Mouse (Mus musculus) liver, embryonic 14.5 days (tissue): Measurements from ENCODE around the gene Ly6g6d.

ENCODE experiments used
- CTCF ChIP-seq: IDR thresholded peaks from 2 replicates; pipeline ENCODE4 v1.5.1; 2016; ENCODE audit warnings: antibody characterized with exemption, low read depth, control low read depth
- EP300 ChIP-seq: IDR thresholded peaks from 2 replicates; pipeline ENCODE4 v1.6.1; 2016; ENCODE audit warnings: antibody characterized with exemption, low read depth

GRCm38 (mm10) chr17:35097164-35097655 lies 19.3 kb upstream of the Ly6g6d start:
- no peak for TF ChIP-seq CTCF
- no peak for TF ChIP-seq EP300
